Mouse (Mus musculus) spleen, adult 2 months (tissue): ENCODE results near the gene Rbfox1. TPM values are rescaled to one million over a fixed set of nuclear protein-coding genes. Genes with fewer than 3 reads are reported as not detected.

Experiments
- DNase-seq, 2 experiments: peaks; one replicate each; pipeline versions ENCODE4 v3.0.0 to v3.0.0-alpha.2; 2012 to 2021; ENCODE audit warnings: low spot score in 2 of 2, low read depth in 1 of 2
- H3K27ac ChIP-seq: fragments of 200-500 bp; 2 replicates; pipeline ENCODE4 v1.5.1; 2012; ENCODE audit warnings: low read length, inconsistent platforms; ENCODE audit not compliant: insufficient read depth
- H3K27me3 ChIP-seq: fragments of 200-500 bp; 2 replicates; pipeline ENCODE4 v1.6.1; 2012; ENCODE audit warnings: mild to moderate bottlenecking, moderate library complexity, low read length, inconsistent platforms; ENCODE audit not compliant: control insufficient read depth, insufficient read depth
- H3K36me3 ChIP-seq: fragments of 200-500 bp; 2 replicates; pipeline ENCODE4 v1.6.1; 2012; ENCODE audit warnings: mild to moderate bottlenecking, low read length, inconsistent platforms; ENCODE audit not compliant: control insufficient read depth, insufficient read depth
- H3K4me1 ChIP-seq: fragments of 200-500 bp; 2 replicates; pipeline ENCODE4 v1.6.1; 2011; ENCODE audit warnings: inconsistent platforms; ENCODE audit not compliant: control insufficient read depth, insufficient read depth, insufficient read length
- H3K4me3 ChIP-seq: fragments of 200-500 bp; 2 replicates; pipeline ENCODE4 v1.5.1; 2011; ENCODE audit warnings: mild to moderate bottlenecking, inconsistent platforms; ENCODE audit not compliant: insufficient read depth, insufficient read length; ENCODE audit errors: extremely low read depth
- CTCF ChIP-seq: fragments of 200-500 bp; IDR thresholded peaks from 2 replicates; pipeline ENCODE4 v1.5.1; 2011; ENCODE audit warnings: mild to moderate bottlenecking, inconsistent platforms; ENCODE audit not compliant: insufficient read depth, insufficient read length, insufficient replicate concordance; ENCODE audit errors: extremely low read depth
- POLR2A ChIP-seq: fragments of 200-500 bp; IDR thresholded peaks from 2 replicates; pipeline ENCODE4 v1.6.1; 2011; ENCODE audit warnings: low read depth, low read length, inconsistent platforms
- WGBS: fragments of 180-500 bp; shearing (Covaris S2); methylation state at CpG from one replicate; pipeline ENCODE4 v1.1.7; 2018; 5-methylcytosine and 5-hydroxymethylcytosine counted together
- polyA plus RNA-seq: library from polyadenylated mRNA; depleted of rRNA; stranded (reverse); fragments of >200 nt; gene quantifications from 2 replicates; pipeline ENCODE4 v1.2.3, GENCODE M21; 2012

The Rbfox1 gene
- polyA plus RNA-seq, 1 experiment = 1.0 TPM

DNA sequence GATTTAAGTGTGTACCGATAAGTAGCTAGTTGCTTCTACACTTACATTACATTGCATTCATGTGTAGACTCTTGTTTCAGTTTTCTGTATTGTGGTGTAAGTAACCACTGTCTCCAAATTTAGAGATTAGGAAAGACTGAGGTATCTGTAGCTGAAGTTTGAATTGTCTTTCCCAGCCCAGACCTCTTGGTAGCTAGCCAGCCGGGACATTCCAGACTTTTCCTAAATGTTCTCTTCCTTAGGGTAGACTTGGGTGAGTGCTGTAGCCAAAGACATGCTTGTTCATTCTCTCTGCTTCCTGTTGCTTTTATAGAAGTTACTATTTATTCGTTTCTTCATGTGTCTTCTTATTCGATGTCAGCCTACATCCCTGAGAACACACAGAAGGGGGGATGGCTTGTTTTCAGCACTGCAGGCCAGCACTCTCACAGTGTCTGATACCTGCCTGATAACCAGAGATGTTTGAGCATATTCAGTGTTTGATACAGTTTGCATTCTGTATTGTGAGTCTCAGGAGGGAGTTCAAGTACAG, 538.8 kb downstream of the Rbfox1 start:
- 84% methylated on average over 4 of the region's 4 CpGs for WGBS
- no peak for DNase-seq
- TF ChIP-seq POLR2A = no peak
- no peak for TF ChIP-seq CTCF

DNA sequence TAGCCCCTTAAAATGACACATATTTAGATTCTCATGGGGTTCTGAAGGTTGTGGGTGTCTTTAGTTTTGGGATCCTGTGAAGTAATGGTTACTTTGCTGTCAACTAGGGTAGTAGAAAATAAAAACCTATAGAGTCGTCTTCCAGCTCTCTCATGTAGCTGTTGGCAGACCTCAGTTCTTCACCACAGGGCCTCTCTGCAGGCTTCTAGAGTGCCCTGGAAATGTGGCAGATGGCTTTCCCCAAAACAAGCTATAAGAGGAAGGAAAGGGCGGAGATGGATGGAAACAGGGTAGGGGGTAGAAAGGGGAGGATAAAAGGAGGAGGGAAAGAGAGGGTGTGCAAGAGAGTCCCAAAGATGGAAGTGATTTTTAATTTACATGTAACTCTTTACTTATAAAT, 539.6 kb downstream of the Rbfox1 start:
- H3K4me3 ChIP-seq = no peak overlapping the region
- H3K27me3 ChIP-seq = no peaks in the 10 kb centered on the region
- 68% methylated on average over 2 of the region's 2 CpGs for WGBS
- TF ChIP-seq POLR2A = no peak
- TF ChIP-seq CTCF = no peak
- H3K4me1 ChIP-seq = no peaks in the 10 kb centered on the region
- DNase-seq = no peak
- H3K36me3 ChIP-seq = no peaks in the 10 kb centered on the region
- H3K27ac ChIP-seq = no peak overlapping the region

More for the DNA sequence above, 538.8 kb downstream of the Rbfox1 start:
- no peaks in the 10 kb centered on the region for H3K4me1 ChIP-seq
- H3K4me3 ChIP-seq = no peak overlapping the region
- no peak overlapping the region for H3K27ac ChIP-seq
- H3K36me3 ChIP-seq = no peaks in the 10 kb centered on the region
- H3K27me3 ChIP-seq = no peaks in the 10 kb centered on the region

GRCm38 (mm10) chr16:6427292-6428281, 542.4 kb downstream of the Rbfox1 start:
- H3K36me3 ChIP-seq = no peaks in the 10 kb centered on the region
- H3K27ac ChIP-seq = no peak overlapping the region
- no peak overlapping the region for H3K4me3 ChIP-seq
- no peak for TF ChIP-seq POLR2A
- H3K4me1 ChIP-seq = no peaks in the 10 kb centered on the region
- DNase-seq = no peak
- 87% methylated on average over 12 of the region's 12 CpGs for WGBS
- H3K27me3 ChIP-seq = no peaks in the 10 kb centered on the region

- Histone ChIP-seq H3K4me1 (no peaks in the 10 kb centered on the region), H3K36me3 (no peaks in the 10 kb centered on the region), H3K4me3 (no peak overlapping the region), H3K27ac (no peak overlapping the region), H3K27me3 (no peaks in the 10 kb centered on the region)
- TF ChIP-seq POLR2A = no peak
- TF ChIP-seq CTCF = no peak
- no peak for DNase-seq
- 85% methylated on average over 2 of the region's 2 CpGs for WGBS
Observed at GRCm38 (mm10) chr16:6430981-6431380, 545.8 kb downstream of the Rbfox1 start.

GRCm38 (mm10) chr16:6436445-6436844, 551.3 kb downstream of the Rbfox1 start:
- H3K27ac ChIP-seq = no peak overlapping the region
- TF ChIP-seq POLR2A (no peak), CTCF (no peak)
- DNase-seq = no peak
- H3K4me3 ChIP-seq = no peak overlapping the region
- H3K27me3 ChIP-seq = no peaks in the 10 kb centered on the region
- WGBS = 59% methylated on average over 2 of the region's 2 CpGs
- H3K36me3 ChIP-seq = no peaks in the 10 kb centered on the region
- H3K4me1 ChIP-seq = no peaks in the 10 kb centered on the region

GRCm38 (mm10) chr16:6448250-6448649, 563.1 kb downstream of the Rbfox1 start:
- Histone ChIP-seq H3K4me3 (no peak overlapping the region), H3K4me1 (no peaks in the 10 kb centered on the region), H3K36me3 (no peaks in the 10 kb centered on the region), H3K27ac (no peak overlapping the region), H3K27me3 (no peaks in the 10 kb centered on the region)
- no peak for TF ChIP-seq CTCF
- no peak for TF ChIP-seq POLR2A
- DNase-seq = no peak
- WGBS = 20% methylated on average over 5 of the region's 5 CpGs

DNA sequence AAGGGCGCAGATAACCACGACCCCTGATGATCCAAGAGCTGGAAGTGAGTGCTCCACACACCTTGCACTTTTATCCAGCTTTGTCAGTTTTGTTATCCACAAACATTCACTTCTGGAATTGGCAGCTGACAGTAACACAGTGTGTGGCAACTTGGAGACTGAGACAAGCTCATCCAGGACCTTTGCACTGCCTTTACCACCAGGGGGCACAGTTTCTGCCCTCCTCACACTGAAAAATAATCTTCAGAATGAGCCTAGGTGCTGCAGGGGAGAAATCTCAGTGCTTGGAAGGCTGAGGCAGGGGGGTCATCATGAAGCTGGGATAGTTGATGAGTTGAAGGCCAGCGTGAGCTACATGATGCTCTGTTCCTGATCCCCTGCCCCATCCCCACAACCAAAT, 570.2 kb downstream of the Rbfox1 start:
- Histone ChIP-seq H3K4me1 (no peaks in the 10 kb centered on the region), H3K27me3 (no peaks in the 10 kb centered on the region), H3K4me3 (no peak overlapping the region), H3K27ac (no peak overlapping the region), H3K36me3 (no peaks in the 10 kb centered on the region)
- no peak for TF ChIP-seq CTCF
- no peak for TF ChIP-seq POLR2A
- no peak for DNase-seq
- WGBS = 68% methylated on average over 3 of the region's 3 CpGs
